Mouse (Mus musculus): ENCODE data around the gene Zkscan7. TPM values are rescaled to one million over a fixed set of nuclear protein-coding genes. Genes with fewer than 3 reads are reported as not detected.
A peak's percentile ranks its signal among the peaks of the same experiment; 100 is the strongest.

Gene Zkscan7
- polyA plus RNA-seq, 1 experiment from 2014 or later = 1.2 TPM

DNA sequence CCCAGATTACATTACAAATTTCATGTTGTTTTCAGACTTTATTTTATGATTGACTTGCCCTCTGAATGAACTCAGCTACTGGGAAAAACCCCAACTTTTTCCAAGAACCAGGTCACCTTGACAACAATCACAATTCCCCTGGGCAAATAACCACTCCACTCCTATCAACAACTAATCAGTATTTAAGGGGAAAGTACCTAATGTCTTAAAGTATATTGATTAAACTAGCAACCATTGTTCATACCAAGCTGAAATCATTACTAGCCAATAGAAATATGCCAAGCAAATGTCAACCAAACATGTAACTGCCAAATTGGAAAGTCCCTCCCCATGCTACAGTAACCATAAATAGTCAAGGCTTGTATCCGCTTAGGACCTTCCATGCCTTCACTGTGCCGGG, 10.3 kb upstream of the Zkscan7 start:
- no peak for TF ChIP-seq CTCF (IDR thresholded peaks at IDR 0.05; ENCODE audit: low read depth)
- no peak for TF ChIP-seq EP300 (IDR thresholded peaks at IDR 0.05; ENCODE audit: low read depth)
- H3K4me2 ChIP-seq (ENCODE audit: low read depth, low read length) = no peak overlapping the region
- no peak overlapping the region for H3K4me3 ChIP-seq (ENCODE audit: low read depth, low read length)
- no peaks in the 10 kb centered on the region for H3K4me1 ChIP-seq (ENCODE audit: insufficient read depth)
- WGBS (ENCODE audit: insufficient replicate concordance) = 81% methylated on average over 2 of the region's 2 CpGs
- no peak for ATAC-seq
- DNase-seq = no peak
- H3K9me3 ChIP-seq (ENCODE audit: low read length) = peaks cover 9% of the 10 kb centered on the region
- H3K27me3 ChIP-seq (ENCODE audit: insufficient read depth, low read length) = no peaks in the 10 kb centered on the region
- no peaks in the 10 kb centered on the region for H3K36me3 ChIP-seq (replicated peaks; ENCODE audit: insufficient read depth, low read length)
- no peak overlapping the region for H3K9ac ChIP-seq (replicated peaks)
- H3K27ac ChIP-seq (ENCODE audit: low read depth) = no peak overlapping the region

DNA sequence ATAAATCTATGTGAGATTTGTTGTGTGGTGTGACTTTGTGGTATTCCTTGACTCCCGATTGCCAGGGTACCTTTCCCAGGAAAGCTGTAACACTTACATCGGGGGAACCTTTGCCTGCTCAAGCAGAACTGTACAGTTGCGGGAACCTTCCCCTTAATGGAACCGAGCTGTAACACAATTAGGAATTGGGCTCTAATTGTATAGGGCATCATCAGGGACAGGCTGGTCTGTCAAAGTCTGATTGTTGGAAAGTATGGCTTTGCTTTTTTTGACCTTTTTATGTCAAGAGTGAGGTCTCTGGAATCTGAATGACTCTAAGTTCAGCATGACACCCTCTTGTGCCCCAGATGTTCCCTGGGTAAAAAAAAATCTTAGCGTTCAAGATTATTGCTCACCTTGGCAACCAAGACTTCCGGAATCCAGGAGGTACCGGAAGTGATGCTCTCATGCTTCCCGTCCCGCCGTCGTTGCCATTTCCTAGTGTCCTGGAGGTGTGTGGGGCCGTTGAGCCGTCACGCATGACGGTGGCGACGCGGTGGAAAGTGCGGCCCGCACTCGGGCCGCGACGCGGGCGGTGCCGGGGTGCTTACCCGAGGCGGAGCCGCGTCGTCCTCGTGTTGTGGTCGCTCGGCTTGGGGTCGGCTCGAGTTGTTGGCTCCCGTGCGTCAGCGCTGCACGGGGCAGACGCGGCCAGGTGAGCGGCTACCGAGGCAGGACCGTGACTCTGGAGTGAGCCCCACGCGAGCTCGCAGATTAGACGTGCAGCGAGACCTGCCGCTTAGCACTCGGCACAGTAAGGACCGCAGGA, 1.1 kb downstream of the Zkscan7 start:
- DNase-seq (peak; percentile 60), ATAC-seq (peak; percentile 81)

DNA sequence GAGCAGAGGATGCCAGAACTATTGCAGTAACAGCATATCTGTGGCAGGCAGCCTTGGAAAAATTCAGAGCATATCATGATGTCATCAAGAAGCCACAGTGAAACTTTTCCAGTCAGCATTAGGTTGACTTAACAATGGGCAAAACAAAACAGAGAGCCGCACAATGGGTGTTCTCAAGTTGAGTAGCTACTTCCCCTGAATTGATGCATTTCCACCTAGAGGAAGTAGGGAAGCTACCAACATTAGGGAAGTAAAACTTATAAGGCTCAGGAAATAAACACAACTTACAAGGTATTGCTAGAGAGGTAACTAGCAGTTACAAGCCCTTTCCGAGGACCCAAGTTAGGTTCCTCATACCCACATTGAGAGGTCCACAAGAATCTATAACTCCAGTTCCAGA, 15.6 kb downstream of the Zkscan7 start:
- no peak overlapping the region for H3K4me3 ChIP-seq (ENCODE audit: low read depth, low read length)
- no peak for DNase-seq

More for the DNA sequence above, 1.1 kb downstream of the Zkscan7 start:
- peaks cover 4% of the 10 kb centered on the region for H3K9me3 ChIP-seq (ENCODE audit: low read length)
- peak overlapping the region; percentile 91 for H3K4me2 ChIP-seq (ENCODE audit: low read depth, low read length)
- H3K36me3 ChIP-seq (replicated peaks; ENCODE audit: insufficient read depth, low read length) = 0 out of 2 replicates have a peak, but pooled peaks cover 3% of the 10 kb centered on the region
- no peaks in the 10 kb centered on the region for H3K27me3 ChIP-seq (ENCODE audit: insufficient read depth, low read length)
- peak overlapping the region; percentile 40 for H3K27ac ChIP-seq (ENCODE audit: low read depth)
- 6% methylated on average over 54 of the region's 54 CpGs for WGBS (ENCODE audit: insufficient replicate concordance)
- H3K9ac ChIP-seq (replicated peaks) = peak overlapping the region; percentile 78
- TF ChIP-seq CTCF (IDR thresholded peaks at IDR 0.05; ENCODE audit: low read depth) (no peak), EP300 (IDR thresholded peaks at IDR 0.05; ENCODE audit: low read depth) (no peak)
- H3K4me3 ChIP-seq (ENCODE audit: low read depth, low read length) = peak overlapping the region; percentile 62
- peaks cover 6% of the 10 kb centered on the region; the same call in 1 of the 2 replicates for H3K4me1 ChIP-seq (ENCODE audit: insufficient read depth)

DNA sequence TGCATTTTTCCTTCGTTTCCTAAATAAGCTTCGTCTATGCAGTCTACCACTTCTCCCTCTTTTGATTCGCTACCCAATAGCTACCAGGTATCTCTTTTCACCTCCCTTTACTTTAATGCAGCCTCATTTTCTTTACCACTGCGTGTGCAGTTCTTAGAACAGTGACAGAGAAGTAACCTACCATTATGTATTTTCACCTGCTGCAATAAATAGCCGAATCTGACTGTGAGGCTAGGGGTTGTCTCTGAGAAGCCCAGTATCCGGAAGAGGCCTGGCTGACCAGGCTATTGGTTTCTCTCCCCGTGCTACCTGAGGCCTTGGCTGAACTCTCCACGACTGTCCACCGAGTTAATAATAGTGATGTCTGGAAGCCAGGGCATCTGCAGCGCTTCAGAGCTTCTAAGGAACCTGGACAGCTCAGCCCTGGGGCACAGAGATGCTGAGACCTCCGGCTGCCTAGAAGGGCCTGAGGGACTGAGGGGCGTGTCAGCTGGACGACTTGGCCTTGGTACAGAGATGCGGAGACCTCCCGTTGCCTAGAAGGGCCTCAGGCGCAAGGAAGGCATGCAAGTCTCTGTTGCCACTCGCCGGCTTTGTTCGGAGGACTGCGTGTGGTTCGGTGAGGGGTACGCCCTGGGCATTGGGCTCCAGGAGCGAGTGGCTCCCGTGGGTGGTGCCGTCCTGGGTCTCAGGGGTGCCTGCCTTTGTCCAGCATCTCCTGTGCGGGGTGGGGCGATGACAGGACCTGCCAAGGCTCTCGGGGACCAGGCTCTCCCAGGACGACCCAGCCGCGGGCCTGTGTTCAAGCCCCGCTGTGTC, 17.4 kb downstream of the Zkscan7 start:
- 0 out of 2 replicates have a peak overlapping the region, but pooled peaks have one; percentile 34 for H3K9ac ChIP-seq (replicated peaks)
- ATAC-seq (peak; percentile 67), DNase-seq (peak; percentile 43)
- H3K36me3 ChIP-seq (replicated peaks; ENCODE audit: insufficient read depth, low read length) = no peaks in the 10 kb centered on the region
- H3K4me2 ChIP-seq (ENCODE audit: low read depth, low read length) = peak overlapping the region; percentile 63
- peak overlapping the region; percentile 37 for H3K4me3 ChIP-seq (ENCODE audit: low read depth, low read length)
- no peak overlapping the region for H3K27ac ChIP-seq (ENCODE audit: low read depth)
- TF ChIP-seq CTCF (IDR thresholded peaks at IDR 0.05; ENCODE audit: low read depth) (no peak), EP300 (IDR thresholded peaks at IDR 0.05; ENCODE audit: low read depth) (no peak)
- H3K9me3 ChIP-seq (ENCODE audit: low read length) = no peaks in the 10 kb centered on the region
- 0 out of 2 replicates have a peak, but pooled peaks cover 3% of the 10 kb centered on the region for H3K27me3 ChIP-seq (ENCODE audit: insufficient read depth, low read length)
- 20% methylated on average over 32 of the region's 32 CpGs for WGBS (ENCODE audit: insufficient replicate concordance)
- peaks cover 4% of the 10 kb centered on the region; the same call in 1 of the 2 replicates for H3K4me1 ChIP-seq (ENCODE audit: insufficient read depth)

More for the DNA sequence above, 15.6 kb downstream of the Zkscan7 start:
- Histone ChIP-seq H3K27me3 (ENCODE audit: insufficient read depth, low read length) (0 out of 2 replicates have a peak, but pooled peaks cover 3% of the 10 kb centered on the region), H3K27ac (ENCODE audit: low read depth) (no peak overlapping the region), H3K36me3 (replicated peaks; ENCODE audit: insufficient read depth, low read length) (no peaks in the 10 kb centered on the region), H3K9me3 (ENCODE audit: low read length) (peaks cover under 1% of the 10 kb centered on the region; the same call in 1 of the 2 replicates), H3K4me1 (ENCODE audit: insufficient read depth) (peaks cover 4% of the 10 kb centered on the region; the same call in 1 of the 2 replicates), H3K9ac (replicated peaks) (no peak overlapping the region), H3K4me2 (ENCODE audit: low read depth, low read length) (no peak overlapping the region)
- TF ChIP-seq CTCF (IDR thresholded peaks at IDR 0.05; ENCODE audit: low read depth) = no peak
- no peak for TF ChIP-seq EP300 (IDR thresholded peaks at IDR 0.05; ENCODE audit: low read depth)
- WGBS (ENCODE audit: insufficient replicate concordance) = 63% methylated on average over 2 of the region's 2 CpGs
- peak; percentile 48 for ATAC-seq

DNA sequence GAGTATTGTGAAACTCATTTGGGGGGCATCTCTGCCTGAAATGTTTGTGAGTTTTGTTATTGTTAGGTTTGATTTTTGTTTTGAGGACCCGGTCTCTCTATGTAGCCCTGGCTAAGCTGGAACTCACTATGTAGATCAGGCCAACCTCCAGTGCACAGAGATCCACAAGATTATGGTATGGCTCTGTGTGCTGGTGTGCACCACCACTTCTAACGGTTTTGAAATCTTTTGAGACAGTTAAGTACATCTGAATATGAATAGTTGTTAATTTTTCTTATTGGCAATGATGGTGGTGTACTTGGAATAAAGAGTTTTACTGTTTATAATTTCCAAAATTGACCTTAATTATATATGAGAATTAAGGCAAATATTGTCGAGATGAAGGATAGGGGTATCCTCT, 37.0 kb downstream of the Zkscan7 start:
- peaks cover 8% of the 10 kb centered on the region; the same call in 1 of the 2 replicates for H3K36me3 ChIP-seq (replicated peaks; ENCODE audit: insufficient read depth, low read length)
- no peaks in the 10 kb centered on the region for H3K27me3 ChIP-seq (ENCODE audit: insufficient read depth, low read length)
- WGBS (ENCODE audit: insufficient replicate concordance) = 31% methylated on average over 3 of the region's 3 CpGs
- TF ChIP-seq CTCF (IDR thresholded peaks at IDR 0.05; ENCODE audit: low read depth) (no peak), EP300 (IDR thresholded peaks at IDR 0.05; ENCODE audit: low read depth) (no peak)
- 0 out of 2 replicates have a peak, but pooled peaks cover 4% of the 10 kb centered on the region for H3K4me1 ChIP-seq (ENCODE audit: insufficient read depth)
- H3K9ac ChIP-seq (replicated peaks) = no peak overlapping the region
- H3K9me3 ChIP-seq (ENCODE audit: low read length) = no peaks in the 10 kb centered on the region
- DNase-seq = no peak
- H3K27ac ChIP-seq (ENCODE audit: low read depth) = no peak overlapping the region
- peak overlapping the region; percentile 80 for H3K4me2 ChIP-seq (ENCODE audit: low read depth, low read length)
- H3K4me3 ChIP-seq (ENCODE audit: low read depth, low read length) = peak overlapping the region; percentile 56; the same call in 1 of the 2 replicates
- no peak for ATAC-seq

Measured in liver, postnatal 0 days (tissue).